Mouse (Mus musculus): ENCODE measurements around the gene Abtb1.

Gene Abtb1

DNA sequence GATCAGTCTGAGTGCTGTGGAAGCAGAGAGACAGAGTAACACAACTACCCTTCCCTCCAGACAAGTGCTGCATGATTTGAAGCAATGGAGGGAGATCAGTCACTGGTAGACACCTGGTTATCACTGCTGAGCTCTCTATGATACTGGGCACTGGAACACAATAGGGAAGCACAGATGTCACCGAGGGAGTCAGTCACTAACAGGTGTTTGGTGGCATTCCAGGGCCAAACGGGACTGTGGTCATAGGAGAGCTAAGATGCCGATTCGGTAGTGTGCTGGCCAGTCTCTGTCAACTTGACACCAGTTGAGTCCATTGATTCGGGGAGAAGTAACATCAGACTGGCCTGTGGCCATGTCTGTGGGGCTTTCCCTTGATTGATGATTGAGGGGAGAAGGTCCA, 12.7 kb upstream of the Abtb1 start:
- DNase-seq, result peak in 1 of 2 experiments; percentile 12

DNA sequence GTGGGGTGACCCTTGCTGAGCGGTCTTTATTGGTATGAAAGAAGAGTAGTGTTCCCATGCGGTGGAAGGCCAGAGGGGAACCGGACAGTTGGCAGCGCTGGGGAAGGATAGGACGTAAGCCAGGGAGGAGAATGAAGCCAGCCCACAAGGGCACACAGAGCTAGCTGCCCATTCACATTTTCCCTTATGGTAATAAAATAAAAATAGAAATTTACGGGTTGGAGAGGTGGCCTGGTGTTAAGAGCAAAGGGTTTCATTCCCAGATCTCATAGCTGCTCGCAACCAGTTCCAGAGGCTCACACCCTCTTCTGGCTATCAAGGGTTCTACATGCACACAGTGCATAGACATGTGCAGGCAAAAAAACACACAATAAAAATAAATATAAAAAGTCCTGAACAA, 8.2 kb upstream of the Abtb1 start:
- peak; percentile 58 to 70 for DNase-seq

DNA sequence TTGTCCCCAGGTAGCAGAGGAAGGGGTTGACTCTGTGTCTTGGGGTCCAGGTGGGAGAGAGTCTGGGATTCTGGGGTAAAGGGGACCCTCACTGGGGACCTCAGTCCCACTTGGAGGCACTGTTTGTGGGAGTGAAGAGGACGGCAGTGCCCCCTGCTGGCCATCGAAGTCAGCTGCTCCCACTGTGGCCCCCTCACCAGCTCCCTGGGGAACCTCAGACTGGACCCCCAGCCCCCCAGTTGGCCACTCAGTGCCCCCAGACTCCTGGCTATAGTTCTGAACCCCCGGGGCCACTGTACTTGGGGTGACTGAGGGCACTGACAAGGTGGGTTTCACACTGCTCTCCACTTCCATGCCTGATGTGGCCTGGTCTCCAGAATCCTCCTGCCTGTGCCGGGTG, 7.5 kb upstream of the Abtb1 start:
- peak in 1 of 2 experiments; percentile 64 for DNase-seq

DNA sequence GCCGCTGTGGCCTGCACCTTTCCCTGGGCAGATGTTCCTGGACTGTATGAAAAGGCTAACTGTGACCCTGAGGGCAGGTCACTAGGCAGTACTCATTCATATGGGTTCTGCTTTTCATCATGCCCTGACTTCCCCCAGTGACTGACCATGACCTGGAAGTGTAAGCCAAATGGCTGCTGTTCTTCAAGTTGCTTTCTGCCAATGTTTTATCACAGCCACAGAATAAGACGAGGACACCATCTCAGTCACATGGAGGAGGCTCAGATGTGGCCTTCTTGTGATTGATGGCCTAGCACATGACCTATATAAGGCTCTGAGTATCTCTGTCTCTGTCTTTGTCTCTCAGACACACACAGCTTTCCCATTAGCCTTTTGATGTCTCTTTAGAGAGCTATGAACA, 5.8 kb upstream of the Abtb1 start:
- no peak for DNase-seq

DNA sequence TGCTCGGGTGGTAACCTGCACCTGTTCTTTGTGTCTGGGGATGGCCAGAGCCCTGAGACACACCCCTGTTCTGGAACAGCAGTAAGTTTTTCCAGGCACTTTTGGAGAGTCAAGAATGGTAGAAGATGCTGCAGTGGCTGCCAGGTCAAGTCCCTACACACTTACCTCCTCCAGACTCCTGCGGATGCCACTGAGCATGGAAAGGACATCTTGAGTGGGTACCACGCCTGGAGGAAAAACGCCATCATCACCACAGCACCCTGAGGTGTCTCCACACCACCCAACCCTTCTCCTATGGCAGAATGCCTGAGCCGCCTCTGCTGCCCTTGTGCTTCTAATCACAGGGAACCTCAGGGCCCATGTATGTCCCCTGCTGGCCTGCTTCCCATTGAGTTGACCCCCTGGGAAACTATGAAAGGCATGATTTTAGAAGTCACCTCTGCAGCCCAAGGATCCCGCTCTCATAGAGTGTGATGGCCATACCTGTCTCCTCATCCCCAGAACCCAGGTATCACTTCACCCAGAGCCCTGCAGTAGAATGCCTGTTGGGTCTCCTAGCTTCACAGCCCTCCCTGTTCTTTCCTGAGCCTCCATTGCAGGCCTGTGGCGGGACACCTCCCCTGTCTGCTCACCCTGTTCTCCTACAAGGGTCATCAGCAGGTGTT, 3.2 kb upstream of the Abtb1 start:
- DNase-seq, result peak; percentile 28 to 40

DNA sequence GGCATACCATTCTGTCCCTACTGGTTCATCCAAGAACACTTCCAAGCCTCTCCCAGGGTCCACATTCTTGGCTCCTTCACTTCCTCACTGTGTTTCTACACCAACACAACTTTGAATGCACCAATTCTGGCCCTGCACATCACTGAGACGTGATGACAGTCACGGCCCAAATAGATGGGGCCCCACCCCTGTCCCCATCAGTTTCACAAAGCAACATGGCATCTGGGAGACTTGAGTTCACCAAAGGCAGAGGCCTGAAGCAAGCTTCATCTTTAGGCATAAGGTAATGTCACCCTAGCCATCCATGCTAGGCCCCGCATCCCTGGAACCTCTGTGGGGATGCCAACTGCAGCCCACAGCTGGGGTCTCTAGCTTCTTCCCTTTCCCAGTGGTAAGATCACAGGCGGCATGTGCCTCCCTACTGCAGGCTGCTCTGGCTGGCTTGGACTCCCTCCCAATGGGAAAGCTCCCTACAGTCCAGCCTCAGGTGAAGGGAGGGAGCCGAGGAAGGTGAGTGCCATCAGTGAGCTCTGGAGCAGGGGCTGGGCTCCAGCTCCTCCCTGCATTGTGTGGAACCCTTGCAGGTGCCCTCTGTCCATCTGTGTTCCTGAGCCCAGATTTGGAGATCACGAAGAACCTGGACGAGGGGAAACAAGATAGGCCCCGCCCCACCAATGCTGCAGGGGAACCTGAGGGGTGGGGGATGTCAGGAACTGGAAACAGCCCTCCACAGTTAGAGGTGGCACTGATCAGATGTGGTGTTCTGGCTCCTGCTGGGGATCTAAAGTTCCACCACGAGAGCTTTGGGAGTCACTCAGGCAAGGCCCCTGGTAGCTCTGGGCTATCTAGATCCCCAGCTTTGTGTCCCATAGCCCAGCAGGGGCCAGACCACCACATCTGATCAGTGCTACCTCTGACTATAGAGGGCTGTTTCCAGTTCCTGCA, 2.3 kb upstream of the Abtb1 start:
- DNase-seq, result peak in 1 of 2 experiments; percentile 30

DNA sequence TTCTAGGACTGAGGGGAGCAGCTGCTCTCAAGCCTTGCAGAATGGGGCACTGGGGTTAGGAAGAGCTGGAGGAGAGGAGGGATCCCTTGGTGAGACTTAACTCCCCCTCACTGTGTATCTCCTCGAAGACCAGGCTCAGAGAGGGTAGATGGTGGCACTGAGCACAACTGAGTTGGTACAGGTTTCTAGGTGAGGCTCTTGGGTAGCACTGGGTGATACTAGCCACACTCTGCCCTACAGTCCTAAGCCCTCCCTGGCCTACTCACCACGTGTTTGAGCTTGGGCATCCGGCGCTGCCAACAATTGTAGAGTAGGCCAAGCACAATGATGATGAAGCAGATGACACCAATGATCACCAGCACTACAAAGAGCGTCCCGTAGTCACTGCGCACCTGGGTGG, 1.5 kb upstream of the Abtb1 start:
- peak in 1 of 2 experiments; percentile 39 for DNase-seq

DNA sequence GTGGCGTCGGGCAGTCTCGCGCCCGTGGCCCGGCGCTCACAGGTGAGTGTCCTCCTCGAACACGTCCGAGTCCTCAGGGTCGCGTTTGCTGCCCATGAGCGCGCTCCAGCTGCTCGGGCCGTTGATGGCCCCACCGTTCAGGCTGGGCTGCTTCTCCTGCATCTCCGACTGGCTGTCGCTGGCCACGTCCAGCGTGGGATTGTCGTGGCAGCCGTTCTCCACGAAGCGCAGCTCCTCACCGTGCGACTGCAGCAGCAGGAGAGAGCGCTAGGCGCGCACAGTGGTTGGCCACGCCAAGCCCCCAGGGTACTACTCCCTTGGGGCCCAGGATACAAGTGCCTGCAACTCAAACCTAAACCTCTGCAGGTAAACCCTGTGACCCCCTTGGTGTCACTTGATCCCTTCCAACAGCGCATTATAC, 957 bp upstream of the Abtb1 start:
- DNase-seq, result peak in 1 of 2 experiments; percentile 75

DNA sequence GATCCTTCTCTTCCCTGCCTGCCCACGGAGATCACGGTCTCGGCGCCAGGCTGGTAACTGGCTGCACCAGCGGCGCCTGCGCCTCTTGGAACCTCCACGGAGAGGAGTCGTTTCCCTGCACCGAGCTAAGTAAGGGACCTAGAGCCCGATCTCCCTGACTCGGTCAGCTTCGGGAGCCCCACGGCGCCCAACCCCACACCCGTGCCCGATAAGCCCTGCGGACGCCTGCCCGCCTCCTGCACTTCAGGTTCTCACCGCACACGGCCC, 337 bp downstream of the Abtb1 start:
- DNase-seq, result no peak

DNA sequence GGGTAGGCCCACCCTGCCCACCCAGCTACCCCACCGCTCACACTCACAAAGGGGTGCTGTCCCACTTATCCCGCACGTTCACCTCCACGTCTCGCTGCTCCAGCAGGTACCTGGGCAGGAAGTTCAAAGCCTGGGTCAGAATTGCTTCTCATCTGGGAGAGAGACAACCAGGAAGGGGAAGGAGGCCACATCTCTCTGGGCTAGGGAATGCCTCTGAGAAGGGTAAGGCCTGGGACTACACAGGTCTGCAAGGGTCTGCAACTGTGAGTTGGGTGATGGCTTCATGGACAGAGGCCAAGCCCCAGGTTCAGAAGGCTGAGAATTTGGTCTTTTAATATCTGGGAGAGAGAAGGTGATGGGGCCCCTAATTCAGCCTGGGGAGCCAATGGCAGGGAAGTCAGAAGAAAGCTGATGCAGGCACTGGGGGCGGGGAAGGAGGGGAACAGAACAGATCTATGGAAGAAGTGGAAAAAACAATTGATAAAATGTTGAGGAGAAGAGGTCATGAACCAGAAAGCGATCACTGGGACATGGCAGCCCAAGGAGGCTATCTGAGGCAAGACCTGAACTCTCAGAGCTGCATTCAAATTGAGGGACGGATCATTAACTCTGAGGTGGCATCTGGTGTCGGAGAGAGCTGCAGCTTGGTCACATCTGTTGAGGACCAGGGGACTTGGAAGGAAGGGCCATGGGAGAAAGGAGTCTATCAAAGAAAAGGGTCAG, 832 bp downstream of the Abtb1 start:
- DNase-seq, result peak in 1 of 2 experiments; percentile 33

DNA sequence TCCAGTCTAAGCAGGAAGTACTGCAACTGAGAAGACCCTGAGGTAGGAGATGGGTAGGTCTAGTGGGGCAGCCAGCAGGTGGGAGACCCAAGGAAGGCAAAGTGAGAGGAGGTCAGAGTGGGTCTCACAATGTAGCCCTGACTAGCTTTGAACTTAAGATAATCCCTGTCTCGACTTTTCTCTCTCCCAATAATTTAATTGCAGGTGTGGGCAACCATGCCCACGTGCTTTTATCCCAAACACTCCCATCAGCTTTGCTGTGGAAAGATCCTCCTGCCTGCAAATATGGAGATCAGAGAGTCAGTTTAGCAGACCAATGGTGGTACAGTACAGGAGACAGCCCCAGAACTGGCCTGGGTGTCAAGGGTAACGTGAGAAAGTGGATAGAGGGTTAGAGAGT, 1.6 kb downstream of the Abtb1 start:
- no peak for DNase-seq

DNA sequence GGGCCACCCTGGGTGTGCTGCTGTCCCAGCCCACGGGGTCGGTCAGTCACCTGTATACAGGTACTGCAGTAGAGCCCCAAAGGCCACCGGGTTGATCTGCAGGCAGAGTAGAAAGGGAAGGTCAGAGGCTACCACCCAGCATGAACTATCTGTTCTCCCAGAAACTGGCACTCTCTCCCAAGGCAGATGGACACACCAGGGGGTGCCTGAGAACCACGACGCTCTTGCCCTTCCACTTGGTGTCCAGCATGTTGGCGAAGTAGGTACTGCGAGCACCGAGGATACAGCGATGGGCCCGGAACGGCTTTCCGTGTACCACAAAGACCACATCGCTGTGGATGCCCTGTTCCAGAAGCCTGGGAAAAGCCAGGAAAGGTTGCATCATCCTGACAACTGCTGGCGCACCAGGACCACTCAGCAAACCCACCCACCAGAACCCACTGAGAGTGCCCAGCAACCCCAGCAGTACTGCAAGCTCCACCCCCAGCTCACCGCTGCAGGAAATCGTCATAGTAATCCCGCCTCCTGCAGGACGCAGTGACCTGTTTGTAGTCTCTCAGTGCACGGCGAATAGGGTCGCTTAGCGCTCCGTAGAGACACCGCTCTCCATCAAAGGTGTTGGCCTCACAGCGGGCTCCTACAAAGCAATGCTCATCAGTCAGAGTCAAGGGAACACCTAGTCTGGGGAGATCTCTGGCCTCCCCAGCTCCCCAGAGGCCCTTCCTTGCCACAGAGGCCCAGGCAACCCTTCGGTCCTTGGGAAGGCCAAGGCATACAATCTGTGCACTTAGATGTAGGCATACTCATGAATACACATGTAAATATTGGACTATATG, 2.4 kb downstream of the Abtb1 start:
- peak; percentile 48 to 65 for DNase-seq

DNA sequence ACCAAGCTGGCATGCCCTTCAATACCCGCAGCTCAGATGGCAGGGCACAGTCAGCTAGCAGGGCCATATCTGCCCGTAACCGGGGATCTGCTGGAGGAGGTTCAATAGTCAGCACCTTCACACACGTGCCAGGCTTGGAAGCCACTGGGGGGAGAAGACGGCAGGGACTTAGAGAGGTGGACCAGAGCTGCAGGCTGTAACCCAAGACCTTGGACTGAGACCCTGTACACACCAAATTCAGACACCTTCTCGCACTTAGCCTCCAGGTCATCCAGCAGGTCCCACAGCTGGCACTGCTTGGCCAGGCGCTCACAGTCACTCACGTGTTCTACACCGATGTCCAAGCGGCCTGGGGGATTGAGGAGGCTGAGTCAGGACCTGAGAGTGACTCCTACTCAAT, 3.2 kb downstream of the Abtb1 start:
- DNase-seq, result no peak

DNA sequence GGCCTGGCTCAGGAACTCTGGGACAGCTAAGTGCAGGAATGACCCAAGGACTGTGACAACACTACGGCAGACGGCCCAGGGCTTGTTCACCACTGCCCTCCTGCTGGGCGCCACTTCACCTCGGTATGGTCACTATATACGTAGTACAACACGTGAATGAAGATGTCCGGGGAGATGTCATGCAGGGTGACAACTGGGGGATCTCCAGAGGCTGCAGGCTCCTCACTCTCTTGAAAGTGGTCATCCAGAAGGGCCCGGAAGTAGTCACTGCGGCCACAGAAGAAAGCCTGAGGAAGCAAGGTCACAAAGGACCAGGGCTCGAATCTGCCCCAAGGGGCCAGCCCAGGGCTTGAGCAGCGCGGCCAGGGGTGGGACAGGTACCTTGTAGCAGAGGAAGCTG, 3.8 kb downstream of the Abtb1 start:
- DNase-seq, result no peak

DNA sequence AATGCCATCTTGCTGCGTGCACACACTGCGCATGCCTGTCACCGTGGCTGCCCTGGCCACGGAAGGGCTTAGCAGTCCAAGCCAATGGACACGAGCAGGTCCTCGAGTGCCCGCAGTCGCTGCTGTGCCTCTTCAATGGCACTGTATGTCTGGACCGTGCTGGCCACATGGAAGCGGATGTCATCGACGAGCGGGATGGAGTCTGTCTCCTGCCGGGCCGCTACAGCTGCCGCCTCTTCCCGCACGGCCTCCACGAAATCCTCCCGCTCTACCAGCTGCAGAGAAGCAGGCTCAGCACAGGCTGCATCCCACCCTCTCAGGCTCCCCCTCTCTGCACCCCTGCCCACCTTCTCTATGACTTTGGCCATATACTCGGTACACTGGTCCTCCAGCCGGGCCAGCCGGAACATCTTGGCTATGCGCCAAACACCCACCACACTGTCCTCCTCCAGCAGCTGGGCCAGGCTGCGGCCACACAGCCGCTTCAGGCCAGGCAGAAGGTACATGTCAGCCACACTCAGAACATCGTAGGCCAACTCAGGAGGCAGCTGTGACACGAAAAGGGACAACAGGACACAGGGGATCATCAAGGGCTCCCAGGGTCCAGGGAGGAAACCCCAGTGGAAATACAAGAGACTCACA, 5.5 kb downstream of the Abtb1 start:
- peak; percentile 66 to 69 for DNase-seq

DNA sequence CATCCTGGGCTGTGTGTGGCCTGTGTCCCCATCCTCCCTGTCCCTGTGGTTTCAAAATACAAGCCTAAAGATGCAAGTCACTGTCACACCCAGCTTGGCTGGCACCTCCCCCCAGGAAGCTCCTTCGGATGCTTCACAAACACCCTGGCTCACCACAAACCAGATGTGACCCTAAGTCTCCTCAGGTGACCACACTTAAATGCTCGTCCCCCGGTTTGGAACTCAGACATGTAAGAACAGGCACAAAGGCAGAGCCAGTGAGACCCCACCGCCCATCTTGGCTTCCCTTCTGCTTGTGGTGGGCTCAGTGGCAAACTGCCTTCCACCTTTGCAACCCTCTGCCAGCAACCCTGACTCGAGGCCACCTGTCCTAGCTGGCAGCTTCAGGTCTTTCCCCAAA, 6.7 kb downstream of the Abtb1 start:
- DNase-seq, result peak; percentile 76 to 82

DNA sequence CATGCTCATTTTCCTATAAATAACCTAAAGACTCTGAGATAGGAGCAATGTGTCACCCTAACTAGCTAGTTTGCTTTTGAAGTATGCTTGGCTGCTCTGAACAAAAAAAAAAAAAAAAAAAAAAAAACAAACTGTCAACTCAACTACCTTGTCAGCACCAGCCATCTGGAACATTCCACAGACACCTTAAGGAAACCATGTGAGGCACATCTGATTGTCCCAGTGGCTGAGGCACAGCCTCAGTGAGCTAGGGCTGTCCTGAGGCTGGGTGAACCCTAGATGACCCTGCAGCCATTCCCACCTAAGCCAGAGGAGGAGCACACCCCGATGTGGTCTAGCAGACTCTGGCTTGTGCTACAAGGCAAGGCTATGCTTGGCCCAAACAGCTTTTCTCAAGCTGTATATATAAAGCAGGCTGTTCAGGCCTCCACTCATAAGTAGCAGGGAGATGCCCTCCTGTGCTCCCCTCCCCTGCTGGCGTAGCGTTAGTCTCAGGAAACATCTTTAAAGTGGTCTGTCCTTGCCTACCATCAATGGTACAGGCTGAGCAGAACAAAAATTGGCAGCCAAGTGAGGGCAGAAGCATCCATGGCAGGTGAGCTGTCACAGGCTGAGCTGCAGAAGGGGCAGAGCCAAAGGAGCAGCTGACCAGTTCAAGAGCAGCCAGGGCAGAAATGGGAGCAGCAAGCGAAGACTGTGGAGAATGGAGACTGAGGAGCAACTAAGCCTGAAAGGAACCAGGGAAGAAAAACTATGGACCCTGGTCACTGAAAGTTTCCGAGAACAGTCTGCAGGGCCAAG, 8.2 kb downstream of the Abtb1 start:
- DNase-seq, result peak; percentile 45 to 51

DNA sequence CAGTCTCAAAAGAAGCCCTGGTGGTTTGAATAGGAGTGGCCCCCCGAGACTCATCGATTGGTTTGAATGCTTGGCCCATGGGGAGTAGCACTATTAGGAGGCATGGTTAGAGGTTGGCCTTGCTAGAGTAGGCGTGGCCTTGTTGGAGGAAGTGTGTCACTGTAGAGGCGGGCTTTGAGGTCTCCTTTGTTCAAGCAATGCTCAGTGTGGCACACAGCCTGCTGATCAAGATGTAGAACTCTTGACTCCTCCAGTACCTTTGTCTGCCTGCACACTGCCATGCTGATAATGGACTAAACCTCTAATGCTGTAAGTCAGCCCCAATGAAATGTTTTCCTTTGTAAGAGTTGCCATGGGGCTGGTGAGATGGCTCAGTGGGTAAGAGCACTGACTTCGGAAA, 9.1 kb downstream of the Abtb1 start:
- no peak for DNase-seq

DNA sequence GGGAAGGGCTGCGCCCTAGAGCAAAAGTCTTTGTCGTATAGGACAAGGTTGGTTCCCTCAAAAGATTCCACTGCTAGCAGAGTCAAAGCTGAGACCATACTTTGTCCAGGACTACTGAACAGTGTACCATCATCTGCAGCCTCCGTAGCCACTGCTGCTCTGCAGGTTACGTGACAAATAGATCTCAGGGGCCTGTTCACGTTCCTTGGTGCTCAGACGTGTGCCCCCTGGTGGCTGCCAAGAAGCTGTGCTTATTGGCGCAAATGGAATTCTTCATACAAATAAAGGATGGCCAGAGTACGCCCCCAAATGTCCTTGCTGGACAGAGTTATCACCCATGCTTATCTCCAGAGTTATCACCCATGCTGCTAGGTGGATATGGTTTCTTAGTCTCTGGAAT, 10.3 kb downstream of the Abtb1 start:
- peak; percentile 87 for DNase-seq

DNA sequence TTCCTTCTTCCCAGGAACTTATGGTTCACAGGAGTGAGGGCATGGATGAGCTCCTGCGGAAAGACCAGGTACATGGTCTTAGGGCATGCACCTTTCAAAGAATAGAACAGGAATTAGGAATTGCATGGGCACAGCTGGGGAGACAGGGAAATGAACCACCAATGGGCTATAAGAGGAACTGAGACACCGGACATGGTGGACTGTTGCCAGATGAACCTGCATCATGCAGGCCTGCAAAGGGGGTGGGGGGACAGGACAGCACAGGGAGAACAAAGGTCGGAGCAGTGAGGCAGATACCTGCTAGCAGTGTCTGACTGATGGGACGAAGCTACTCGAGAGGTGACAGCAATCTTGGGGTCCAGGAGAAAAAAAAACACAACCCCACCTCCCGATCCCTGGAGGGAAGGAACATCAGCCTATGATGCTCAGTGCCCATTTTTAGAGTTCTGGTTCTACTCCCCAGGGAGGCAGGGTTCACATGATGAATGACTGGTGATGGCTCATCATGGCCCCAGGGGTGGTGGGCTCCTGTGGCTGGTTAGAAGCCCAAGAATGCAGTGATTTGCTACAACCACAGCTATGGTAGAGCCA, 11.6 kb downstream of the Abtb1 start:
- DNase-seq, result no peak

DNA sequence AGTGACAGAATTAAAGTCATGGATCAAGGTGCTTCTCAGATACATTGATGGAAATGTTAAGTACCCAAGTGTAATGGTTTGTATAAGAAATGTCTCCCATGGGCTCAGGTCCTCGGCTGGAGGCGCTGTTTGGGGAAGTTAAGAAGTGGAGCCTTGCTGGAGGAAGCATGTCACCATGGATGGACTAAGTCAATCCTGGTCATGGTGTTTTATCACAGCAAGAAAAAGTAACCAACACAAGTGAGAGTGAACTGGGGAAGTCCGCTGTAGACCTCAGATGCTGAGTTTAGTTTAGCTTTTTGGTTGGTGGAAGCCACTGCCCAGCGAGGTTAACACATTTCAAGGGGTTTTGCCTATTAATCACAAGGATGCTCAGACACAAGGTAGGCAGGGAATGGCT, 12.2 kb downstream of the Abtb1 start:
- no peak for DNase-seq
